Comparison of ENCODE assay signal across 8 mouse cellular contexts in genomic region chr10:62338176-62338575, GRCm38 (mm10). TPM values are rescaled to one million over a fixed set of nuclear protein-coding genes. Genes with fewer than 3 reads are reported as not detected.
DNase-seq lines count a peak whose midpoint lies in the region; ATAC-seq and TF ChIP-seq lines count a peak whose summit lies in the region.

No protein-coding gene starts in this region.

- WGBS in heart, embryonic 13.5 days: 19% methylated on average over 9 of the region's 9 CpGs
- WGBS in embryonic facial prominence, embryonic 10.5 days: 39% methylated on average over 9 of the region's 9 CpGs
- WGBS in limb, embryonic 15.5 days: 43% methylated on average over 9 of the region's 9 CpGs

- H3K9ac ChIP-seq in heart, embryonic 13.5 days: peak overlapping the region; percentile 97
- no peak overlapping the region for H3K9ac ChIP-seq in limb, embryonic 15.5 days

- peak overlapping the region; percentile 98 for H3K27ac ChIP-seq in heart, embryonic 13.5 days (replicated peaks)
- no peak overlapping the region for H3K27ac ChIP-seq in embryonic facial prominence, embryonic 10.5 days (replicated peaks)
- peak overlapping the region; percentile 17; the same call in 1 of the 2 replicates for H3K27ac ChIP-seq in limb, embryonic 15.5 days

- peak overlapping the region; percentile 96 for H3K4me3 ChIP-seq in heart, embryonic 13.5 days
- peak overlapping the region; percentile 83 for H3K4me3 ChIP-seq in C2C12 (ENCODE audit: insufficient read depth, poor library complexity, severe bottlenecking)
- H3K4me3 ChIP-seq in embryonic facial prominence, embryonic 10.5 days: 0 out of 2 replicates have a peak overlapping the region, but pooled peaks have one; percentile 81
- H3K4me3 ChIP-seq in limb, embryonic 15.5 days: peak overlapping the region; percentile 80; the same call in 1 of the 2 replicates

- H3K9me3 ChIP-seq in heart, embryonic 13.5 days: no peaks in the 10 kb centered on the region
- no peaks in the 10 kb centered on the region for H3K9me3 ChIP-seq in embryonic facial prominence, embryonic 10.5 days
- no peaks in the 10 kb centered on the region for H3K9me3 ChIP-seq in limb, embryonic 15.5 days

- peaks cover 43% of the 10 kb centered on the region for H3K79me3 ChIP-seq in C2C12 (ENCODE audit: low read depth)

- TF ChIP-seq CTCF in C2C12 (IDR thresholded peaks at IDR 0.05; ENCODE audit: control insufficient read depth, insufficient read depth, insufficient read length): no peak

- H3K79me2 ChIP-seq in C2C12 (ENCODE audit: control insufficient read depth, insufficient read depth): peaks cover 75% of the 10 kb centered on the region

- ATAC-seq in heart, embryonic 13.5 days (ENCODE audit: extremely low read depth, insufficient number of reproducible peaks, low FRiP score, low TSS enrichment): no peak
- no peak for ATAC-seq in limb, embryonic 15.5 days (ENCODE audit: insufficient number of reproducible peaks, low FRiP score, low TSS enrichment, low read depth)

- DNase-seq in heart, adult 18-20 months: no peak
- DNase-seq in embryonic facial prominence, embryonic 10.5 days (ENCODE audit: low spot score): no peak
- no peak for DNase-seq in T-cell, adult 2 months (ENCODE audit: low spot score)
- DNase-seq in layer of hippocampus, adult 11-12 months (ENCODE audit: low spot score): no peak
- no peak for DNase-seq in retina, embryonic 14.5 days (ENCODE audit: low spot score)

- peaks cover 65% of the 10 kb centered on the region for H3K4me1 ChIP-seq in heart, embryonic 13.5 days
- peaks cover 59% of the 10 kb centered on the region for H3K4me1 ChIP-seq in embryonic facial prominence, embryonic 10.5 days
- H3K4me1 ChIP-seq in limb, embryonic 15.5 days: peaks cover 55% of the 10 kb centered on the region

- H3K27me3 ChIP-seq in heart, embryonic 13.5 days (replicated peaks): no peaks in the 10 kb centered on the region
- H3K27me3 ChIP-seq in C2C12 (ENCODE audit: control insufficient read depth, insufficient read depth, insufficient read length): no peaks in the 10 kb centered on the region
- peaks cover 4% of the 10 kb centered on the region; the same call in 1 of the 2 replicates for H3K27me3 ChIP-seq in embryonic facial prominence, embryonic 10.5 days (replicated peaks; ENCODE audit: low read depth, poor library complexity, severe bottlenecking)
- H3K27me3 ChIP-seq in limb, embryonic 15.5 days: no peaks in the 10 kb centered on the region

- H3K4me2 ChIP-seq in heart, embryonic 13.5 days: peak overlapping the region; percentile 91
- H3K4me2 ChIP-seq in limb, embryonic 15.5 days: peak overlapping the region; percentile 83

- H3K36me3 ChIP-seq in heart, embryonic 13.5 days: no peaks in the 10 kb centered on the region
- H3K36me3 ChIP-seq in C2C12 (ENCODE audit: control insufficient read depth, insufficient read depth): no peaks in the 10 kb centered on the region
- no peaks in the 10 kb centered on the region for H3K36me3 ChIP-seq in embryonic facial prominence, embryonic 10.5 days (replicated peaks)
- H3K36me3 ChIP-seq in limb, embryonic 15.5 days: no peaks in the 10 kb centered on the region

- H3ac ChIP-seq in C2C12 (ENCODE audit: control insufficient read depth, insufficient read length, low read depth): no peak overlapping the region

TF ChIP-seq in C2C12, 6 proteins besides CTCF, POLR2A, EP300 and RAD21:
- no peak for TF ChIP-seq MYOD1 (IDR thresholded peaks at IDR 0.05; ENCODE audit: control insufficient read depth, insufficient read length, low read depth)
- no peak for TF ChIP-seq USF1 (IDR thresholded peaks at IDR 0.05; ENCODE audit: low read depth)
- TF ChIP-seq FOSL1 (IDR thresholded peaks at IDR 0.05; ENCODE audit: insufficient read depth, low read length, poor library complexity, severe bottlenecking): no peak
- TF ChIP-seq MAX (IDR thresholded peaks at IDR 0.05): no peak
- no peak for TF ChIP-seq CEBPB (IDR thresholded peaks at IDR 0.05; ENCODE audit: low read depth)
- no peak for TF ChIP-seq MYOG (IDR thresholded peaks at IDR 0.05; ENCODE audit: control insufficient read depth, extremely low read depth, insufficient read length)

RNA-seq across cellular contexts. Expression of gene Hk1, which starts 41.5 kb away (rescaled TPM):
- 163 and 170 TPM in 2 replicates for polyA plus RNA-seq in heart, embryonic 13.5 days (2015; fragmentation: Nextera tagmentation; extraction: Ambion mirVana)
- total RNA-seq in heart, adult 18-20 months (2021): 100 to 1,000 TPM; 104 to 110 TPM
- 65.7 TPM for polyA plus RNA-seq in C2C12 (2012; fragmentation: generic; extraction: Trizol)
- 29.1 and 31.7 TPM in 2 replicates for polyA plus RNA-seq in embryonic facial prominence, embryonic 10.5 days (2016; fragmentation: Nextera tagmentation; extraction: Ambion mirVana)
- polyA plus RNA-seq in limb, embryonic 15.5 days (2015; fragmentation: Nextera tagmentation; extraction: Ambion mirVana): 48.8 and 48.9 TPM in 2 replicates
